Mouse (Mus musculus): ENCODE measurements around the gene Atp8b4. TPM values are rescaled to one million over a fixed set of nuclear protein-coding genes. Genes with fewer than 3 reads are reported as not detected.

Atp8b4 gene
- total RNA-seq, 2 experiments from 2014 or later, result 0.09 TPM; not detected in 1

DNA sequence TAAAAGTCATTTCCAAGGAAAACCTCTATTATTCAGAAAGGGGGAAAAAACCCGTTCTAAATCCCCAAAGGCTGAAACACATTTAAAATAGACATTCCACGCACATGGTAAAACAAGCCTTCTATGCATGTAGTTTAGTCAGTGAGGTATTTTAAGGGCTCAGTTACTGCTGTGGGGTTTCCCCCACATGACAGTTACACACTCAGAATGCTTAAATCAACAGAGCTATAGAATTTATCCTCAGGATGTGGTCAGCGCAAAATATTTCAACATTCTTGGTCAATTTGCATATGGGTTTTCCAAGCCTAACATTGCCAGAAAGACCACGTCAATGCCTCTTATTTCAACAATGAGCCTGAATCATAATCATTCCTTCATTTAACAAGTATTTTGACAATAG, 190.5 kb downstream of the Atp8b4 start:
- DNase-seq (ENCODE audit: extremely low spot score in 1 of 2, low spot score in 2 of 2), result no peak
- intact Hi-C loops (cut with DNase I), result no loop called here
- TF ChIP-seq CTCF (IDR thresholded peaks at IDR 0.05), result no peak
- Histone ChIP-seq H3K27ac (no peak overlapping the region), H3K4me3 (no peak overlapping the region)

DNA sequence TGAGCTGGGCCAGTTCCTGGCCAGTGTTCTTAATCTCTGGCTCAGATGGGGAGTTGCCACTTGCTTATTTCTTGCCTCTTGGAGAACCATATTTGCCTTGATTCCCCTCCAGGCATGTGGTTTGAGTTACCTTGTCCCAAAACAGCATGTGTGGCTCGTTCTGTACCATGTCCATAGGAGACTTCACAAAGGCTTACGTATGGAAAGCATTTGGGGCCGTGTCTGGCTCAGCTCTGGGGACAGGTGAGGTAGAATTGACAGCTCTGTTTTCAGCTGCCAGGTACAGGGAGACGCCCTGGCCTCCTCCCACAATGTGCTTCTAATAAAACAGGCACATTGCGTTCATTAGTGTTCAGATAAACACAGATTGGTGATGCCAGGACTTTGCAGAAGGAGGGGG, 195.9 kb downstream of the Atp8b4 start:
- Histone ChIP-seq H3K4me3 (no peak overlapping the region), H3K27ac (no peak overlapping the region)
- DNase-seq (ENCODE audit: extremely low spot score in 1 of 2, low spot score in 2 of 2), result no peak
- TF ChIP-seq CTCF (IDR thresholded peaks at IDR 0.05), result no peak
- intact Hi-C loops (cut with DNase I), result no loop called here

DNA sequence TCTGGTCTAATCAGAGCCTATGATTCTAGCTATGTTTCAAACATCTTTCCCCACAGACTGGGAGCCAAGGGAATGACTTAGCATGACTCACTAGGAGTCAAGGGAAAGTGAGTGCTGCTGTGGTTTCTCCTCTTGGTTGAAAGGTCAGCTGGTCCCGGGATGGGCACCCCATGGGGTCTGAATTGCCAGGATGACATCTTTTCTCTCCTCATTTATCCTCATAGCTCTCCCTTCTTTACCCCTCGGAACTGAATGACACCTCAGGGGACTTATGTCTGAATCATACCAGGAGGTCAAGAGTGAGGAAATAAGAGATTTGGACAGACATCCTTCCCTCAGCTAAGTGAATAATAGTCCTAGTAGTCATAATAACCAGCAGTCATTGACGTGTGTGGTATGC, 197.2 kb downstream of the Atp8b4 start:
- H3K4me3 ChIP-seq, result no peak overlapping the region
- intact Hi-C loops (cut with DNase I), result no loop called here
- no peak overlapping the region for H3K27ac ChIP-seq
- TF ChIP-seq CTCF (IDR thresholded peaks at IDR 0.05), result no peak
- DNase-seq (ENCODE audit: extremely low spot score in 1 of 2, low spot score in 2 of 2), result no peak

DNA sequence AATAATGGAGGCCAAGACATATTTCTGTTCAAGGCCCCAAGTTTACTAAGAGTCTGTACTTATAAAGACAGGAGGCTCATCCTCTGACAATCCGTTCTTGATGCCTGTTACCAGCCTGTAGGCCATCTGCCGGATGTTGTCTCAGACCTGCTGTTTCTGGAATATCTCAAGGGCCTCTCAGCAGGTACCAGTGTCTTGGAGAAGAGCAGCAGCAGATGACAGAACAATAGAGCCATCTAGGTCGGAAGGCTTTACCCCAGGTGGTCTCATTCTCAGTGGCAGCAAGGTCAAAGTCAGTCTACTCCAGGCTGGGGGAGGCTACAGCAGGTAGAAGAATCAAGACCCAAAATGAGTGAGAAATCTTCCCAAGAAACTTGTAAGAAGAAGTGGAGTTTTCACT, 198.1 kb downstream of the Atp8b4 start:
- intact Hi-C loops (cut with DNase I), result no loop called here
- no peak overlapping the region for H3K27ac ChIP-seq
- no peak for DNase-seq (ENCODE audit: extremely low spot score in 1 of 2, low spot score in 2 of 2)
- TF ChIP-seq CTCF (IDR thresholded peaks at IDR 0.05), result no peak
- no peak overlapping the region for H3K4me3 ChIP-seq

DNA sequence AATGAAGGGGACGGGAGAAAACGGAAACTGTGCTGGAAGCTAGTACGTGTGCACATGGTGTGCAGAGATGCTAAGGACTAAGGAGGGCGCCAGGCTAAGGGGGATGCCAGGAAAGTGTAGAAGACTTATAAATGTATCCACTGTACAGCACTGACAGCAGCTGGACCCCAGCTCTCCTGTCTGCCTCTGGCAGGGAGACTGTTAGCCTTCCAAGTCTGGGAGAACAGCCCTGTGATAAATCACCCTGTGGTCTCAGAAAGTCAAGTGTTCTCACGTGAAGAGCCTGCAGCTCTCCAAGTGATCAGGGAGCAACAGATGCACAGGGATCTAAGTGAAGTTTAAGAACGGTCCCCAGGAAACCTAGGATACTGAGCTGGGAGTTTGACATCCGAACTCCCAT, 209.8 kb downstream of the Atp8b4 start:
- no peak overlapping the region for H3K4me3 ChIP-seq
- TF ChIP-seq CTCF (IDR thresholded peaks at IDR 0.05), result no peak
- DNase-seq (ENCODE audit: extremely low spot score in 1 of 2, low spot score in 2 of 2), result no peak
- H3K27ac ChIP-seq, result no peak overlapping the region
- intact Hi-C loops (cut with DNase I), result no loop called here

DNA sequence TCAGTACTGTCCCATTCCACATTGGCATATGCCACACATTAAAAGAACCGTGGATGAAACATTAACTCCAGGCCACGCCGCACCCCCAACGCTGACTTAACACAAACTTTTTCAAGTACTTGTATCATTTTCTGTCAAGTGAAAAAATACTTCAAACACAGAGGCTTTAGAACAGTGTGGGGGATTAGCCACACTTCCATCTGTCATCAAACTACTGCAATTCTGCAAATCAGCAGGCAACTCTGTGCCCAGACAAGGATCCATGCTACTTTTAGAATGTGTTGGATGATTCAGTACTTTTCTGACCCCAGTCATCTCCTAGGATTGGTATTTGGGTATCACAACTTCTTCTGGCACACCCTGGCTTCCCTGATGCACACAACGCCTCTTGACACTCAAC, 212.5 kb downstream of the Atp8b4 start:
- intact Hi-C loops (cut with DNase I), result no loop called here
- Histone ChIP-seq H3K4me3 (no peak overlapping the region), H3K27ac (no peak overlapping the region)
- DNase-seq (ENCODE audit: extremely low spot score in 1 of 2, low spot score in 2 of 2), result no peak
- no peak for TF ChIP-seq CTCF (IDR thresholded peaks at IDR 0.05)

DNA sequence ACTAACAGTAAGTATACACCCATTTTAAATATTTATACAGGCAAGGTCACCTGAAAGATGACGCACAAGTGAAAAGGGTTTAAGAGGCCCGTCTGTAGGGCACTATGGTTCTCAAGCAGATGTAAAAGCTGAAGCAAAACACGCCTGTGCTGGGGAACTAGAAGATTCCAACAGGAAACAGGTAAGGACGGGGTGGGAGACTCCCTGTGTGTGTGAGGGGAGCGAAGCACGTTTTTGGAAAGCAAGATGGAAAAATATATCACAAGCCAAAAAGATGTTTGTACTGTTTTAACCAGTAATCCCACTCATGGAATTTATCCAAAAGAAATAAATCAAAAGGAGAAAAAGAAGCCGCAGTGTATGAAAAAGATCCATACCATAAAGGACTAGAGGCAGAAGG, 214.1 kb downstream of the Atp8b4 start:
- no peak for TF ChIP-seq CTCF (IDR thresholded peaks at IDR 0.05)
- no peak for DNase-seq (ENCODE audit: extremely low spot score in 1 of 2, low spot score in 2 of 2)
- intact Hi-C loops (cut with DNase I), result no loop called here
- Histone ChIP-seq H3K4me3 (no peak overlapping the region), H3K27ac (no peak overlapping the region)

DNA sequence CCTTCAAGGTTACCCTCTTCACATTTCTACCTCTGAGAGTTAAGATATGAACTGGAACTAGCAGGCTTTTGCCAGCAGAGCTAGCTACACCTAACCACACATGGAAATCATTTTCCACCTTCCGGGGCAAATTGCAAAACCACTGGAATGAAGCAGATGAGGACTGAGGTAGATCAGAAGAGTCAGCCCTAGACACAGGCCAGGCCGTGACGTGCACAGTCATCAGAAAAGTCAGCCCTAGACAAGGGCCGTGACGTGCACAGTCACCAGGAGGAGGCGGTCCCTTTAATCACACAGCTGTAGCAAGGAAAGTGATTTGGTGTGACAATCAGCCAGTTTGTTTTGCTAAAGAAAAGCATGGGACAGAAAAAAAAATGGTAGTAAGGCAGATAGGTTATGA, 216.4 kb downstream of the Atp8b4 start:
- intact Hi-C loops (cut with DNase I), result no loop called here
- no peak overlapping the region for H3K27ac ChIP-seq
- TF ChIP-seq CTCF (IDR thresholded peaks at IDR 0.05), result no peak
- H3K4me3 ChIP-seq, result no peak overlapping the region
- DNase-seq (ENCODE audit: extremely low spot score in 1 of 2, low spot score in 2 of 2), result no peak

DNA sequence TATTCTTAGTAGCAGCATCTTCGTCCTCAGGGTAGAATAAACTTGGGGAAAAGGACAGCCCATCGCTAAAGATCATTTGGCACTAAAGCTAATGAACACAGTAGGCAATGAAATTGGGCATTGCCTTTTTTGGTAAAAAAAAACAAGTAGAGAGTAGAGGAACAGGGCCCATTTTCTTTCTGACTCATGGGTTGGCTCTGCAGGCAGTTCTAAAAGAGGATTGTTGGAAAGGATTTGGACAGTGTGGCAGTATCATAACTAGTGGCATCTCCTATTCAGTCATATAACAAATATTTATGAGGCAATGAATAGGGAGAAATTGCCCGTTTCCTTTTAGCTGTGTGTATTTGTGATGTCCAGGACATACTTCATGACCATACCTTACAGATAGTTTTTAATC, 217.4 kb downstream of the Atp8b4 start:
- Histone ChIP-seq H3K27ac (no peak overlapping the region), H3K4me3 (no peak overlapping the region)
- no peak for DNase-seq (ENCODE audit: extremely low spot score in 1 of 2, low spot score in 2 of 2)
- TF ChIP-seq CTCF (IDR thresholded peaks at IDR 0.05), result no peak
- intact Hi-C loops (cut with DNase I), result no loop called here

DNA sequence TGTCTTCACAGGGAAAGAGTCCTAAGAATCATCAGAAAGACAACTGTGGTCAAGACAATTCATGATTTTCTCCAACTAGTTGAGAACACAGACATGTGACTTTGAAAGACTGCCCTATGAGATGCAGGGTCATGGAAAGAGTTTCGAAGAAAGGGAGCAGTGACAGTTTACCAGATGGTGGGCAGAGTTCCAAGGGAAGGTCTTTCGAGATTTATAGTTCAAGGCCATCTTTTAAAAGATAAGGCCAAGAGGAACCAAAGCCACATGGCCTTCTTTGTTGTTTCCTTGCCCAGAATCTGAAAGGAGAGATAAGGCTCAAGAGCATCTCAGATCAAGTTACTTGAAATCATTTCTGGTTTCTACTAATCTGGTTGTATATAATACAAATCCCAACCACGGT, 225.0 kb downstream of the Atp8b4 start:
- no peak overlapping the region for H3K4me3 ChIP-seq
- no peak overlapping the region for H3K27ac ChIP-seq
- intact Hi-C loops (cut with DNase I), result no loop called here
- no peak for TF ChIP-seq CTCF (IDR thresholded peaks at IDR 0.05)
- DNase-seq (ENCODE audit: extremely low spot score in 1 of 2, low spot score in 2 of 2), result no peak

DNA sequence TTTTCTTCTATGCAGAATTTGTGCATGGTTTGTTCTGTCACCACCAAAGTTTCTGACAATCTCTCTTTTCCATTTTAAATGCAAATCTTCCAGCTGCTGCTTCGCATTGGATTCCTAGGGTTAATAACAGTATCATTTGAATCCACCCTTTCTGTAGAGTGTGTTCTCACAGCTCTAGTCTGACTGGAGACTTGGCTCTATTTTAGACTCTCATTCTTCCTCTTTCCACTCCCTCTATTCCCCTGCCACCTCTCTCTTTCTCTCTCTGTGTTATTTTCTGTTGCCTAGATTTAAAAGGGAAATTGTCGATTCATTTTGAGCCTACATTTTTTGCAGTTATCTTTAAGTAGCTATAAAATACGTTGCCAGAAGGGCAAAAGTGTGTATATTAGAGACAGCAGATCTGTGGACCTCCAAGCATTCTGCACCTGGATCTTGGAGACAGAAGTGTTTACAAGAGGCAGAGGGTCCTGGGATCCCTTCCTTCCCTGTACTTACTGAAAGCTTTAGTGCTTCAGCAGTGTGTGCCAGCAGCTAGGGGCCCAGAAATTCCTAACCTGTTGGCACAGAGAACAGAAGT, 225.6 kb downstream of the Atp8b4 start:
- Histone ChIP-seq H3K4me3 (no peak overlapping the region), H3K27ac (no peak overlapping the region)
- intact Hi-C loops (cut with DNase I), result no loop called here
- no peak for TF ChIP-seq CTCF (IDR thresholded peaks at IDR 0.05)
- no peak for DNase-seq (ENCODE audit: extremely low spot score in 1 of 2, low spot score in 2 of 2)

DNA sequence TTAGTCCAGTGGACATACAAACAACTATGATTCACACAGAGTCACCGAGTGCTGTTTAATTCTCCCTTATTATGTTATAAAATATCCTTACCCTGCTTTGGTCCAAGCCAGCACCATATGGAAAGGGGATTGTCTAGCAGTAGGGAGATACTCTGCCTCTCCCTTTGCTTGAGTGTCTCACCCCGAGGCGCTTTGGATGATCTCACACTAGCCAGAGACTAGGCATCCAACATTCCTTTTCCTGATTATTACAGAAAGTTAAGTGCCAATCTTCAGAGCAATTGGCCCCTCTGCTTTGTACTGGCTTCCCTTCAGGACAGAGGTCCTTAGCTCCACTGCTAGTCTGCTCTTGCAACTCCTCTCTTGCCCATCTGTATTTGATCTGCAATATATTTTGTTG, 226.2 kb downstream of the Atp8b4 start:
- intact Hi-C loops (cut with DNase I), result no loop called here
- DNase-seq (ENCODE audit: extremely low spot score in 1 of 2, low spot score in 2 of 2), result no peak
- no peak for TF ChIP-seq CTCF (IDR thresholded peaks at IDR 0.05)
- no peak overlapping the region for H3K27ac ChIP-seq
- H3K4me3 ChIP-seq, result no peak overlapping the region

Other genes with a start within 250 kb of the Atp8b4 start
- 1 to 10 TPM; 7.4 to 8.3 TPM for gene Slc27a2, start 51.7 kb upstream of the Atp8b4 start, total RNA-seq (2021)
- 1 to 10 TPM; 1.9 to 2.0 TPM for gene Hdc, start 118.6 kb upstream of the Atp8b4 start, total RNA-seq (2021)
- gene Gabpb1, start 175.7 kb upstream of the Atp8b4 start, total RNA-seq (2021), result 10 to 100 TPM; 21.0 to 22.1 TPM
- gene Usp8, start 206.7 kb upstream of the Atp8b4 start, total RNA-seq (2021), result 10 to 100 TPM; 48.9 to 51.6 TPM

Data from left cerebral cortex, adult 2 months (tissue).